Mouse (Mus musculus): ENCODE measurements around the gene Ifnar2. TPM values are rescaled to one million over a fixed set of nuclear protein-coding genes. Genes with fewer than 3 reads are reported as not detected.

Ifnar2 gene
- total RNA-seq, 1 experiment, result 20.6 TPM

DNA sequence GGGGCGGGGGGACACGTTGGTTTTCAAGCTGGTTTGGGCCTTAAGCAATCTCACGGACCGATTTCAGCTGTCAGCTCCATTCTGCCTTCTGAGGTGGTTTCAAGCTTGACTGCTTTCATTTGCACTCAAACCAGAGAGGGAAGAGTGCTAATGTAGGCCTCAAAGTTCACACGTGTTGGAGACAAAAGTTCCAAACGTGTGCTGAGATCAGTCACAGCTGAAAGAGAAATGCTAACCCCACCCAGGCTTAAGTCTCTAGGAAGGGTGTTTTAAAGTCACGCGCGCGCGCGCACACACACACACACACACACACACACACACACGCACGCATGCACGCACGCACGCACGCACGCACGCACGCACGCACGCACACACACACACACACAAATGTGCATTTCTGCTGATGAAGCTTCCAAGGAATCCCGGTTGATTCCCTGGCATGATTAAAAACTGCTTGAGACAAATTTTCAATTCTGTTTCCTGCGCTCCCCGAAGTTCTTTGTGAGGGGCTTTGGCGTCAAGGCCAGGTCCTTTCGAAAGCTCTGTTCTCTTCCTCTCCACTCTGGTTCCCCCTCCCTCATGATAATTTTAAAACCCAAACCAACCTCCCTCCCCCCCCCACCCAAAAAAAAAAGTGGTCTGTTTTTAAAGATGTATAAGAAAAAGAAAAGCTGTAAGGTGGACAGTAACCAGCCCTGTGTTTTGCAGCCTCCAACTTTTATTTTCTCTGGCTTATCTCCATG is 23.8 kb upstream of the Ifnar2 start:
- H3K36me3 ChIP-seq (ENCODE audit: control insufficient read depth, insufficient read depth, low read length, poor library complexity, severe bottlenecking), result no peaks in the 10 kb centered on the region
- H3K4me3 ChIP-seq (ENCODE audit: insufficient read depth in 1 of 2, low read depth in 1 of 2, low read length in 2 of 2, poor library complexity in 1 of 2, severe bottlenecking in 1 of 2), result no peak overlapping the region
- TF ChIP-seq ZNF384 (IDR thresholded peaks at IDR 0.05; ENCODE audit: low read depth, low read length) (no peak), MAFK (IDR thresholded peaks at IDR 0.05; ENCODE audit: insufficient read depth, low read depth, low read length) (no peak), ZC3H11A (IDR thresholded peaks at IDR 0.05; ENCODE audit: borderline replicate concordance, low read depth, low read length) (no peak), HCFC1 (IDR thresholded peaks at IDR 0.05; ENCODE audit: borderline replicate concordance, insufficient read depth, low read length) (no peak), CHD2 (IDR thresholded peaks at IDR 0.05; ENCODE audit: low read depth, low read length) (no peak)
- no peaks in the 10 kb centered on the region for H3K9me3 ChIP-seq (ENCODE audit: control insufficient read depth, insufficient read depth, low read depth, low read length)
- no peak overlapping the region for H3K27ac ChIP-seq (ENCODE audit: insufficient read depth, low read depth, low read length, poor library complexity, severe bottlenecking)
- in situ Hi-C loops (cut with MboI; ENCODE audit: low sequenced_read_pairs in 2 of 2, unreplicated experiment in 2 of 2), result no loop called here
- H3K9ac ChIP-seq (ENCODE audit: insufficient read depth, low read depth, low read length, poor library complexity, severe bottlenecking), result no peak overlapping the region
- DNase-seq (ENCODE audit: low read depth, low spot score), result no peak
- H3K4me1 ChIP-seq (ENCODE audit: control insufficient read depth in 2 of 2, insufficient read depth in 2 of 2, low read length in 2 of 2, poor library complexity in 1 of 2), result no peaks in the 10 kb centered on the region

- peak; percentile 43 for DNase-seq (ENCODE audit: low read depth, low spot score)
- no peaks in the 10 kb centered on the region for H3K9me3 ChIP-seq (ENCODE audit: control insufficient read depth, insufficient read depth, low read depth, low read length)
- in situ Hi-C loops (cut with MboI; ENCODE audit: low sequenced_read_pairs in 2 of 2, unreplicated experiment in 2 of 2), result loop anchor here (5.0 to 25.0 kb wide), 3 partner anchors 130 to 270 kb away; partner anchors contain the start of gene 4932438H23Rik (in 1 of the 2)
- no peak for TF ChIP-seq ZNF384 (IDR thresholded peaks at IDR 0.05; ENCODE audit: low read depth, low read length)
- no peak for TF ChIP-seq MAFK (IDR thresholded peaks at IDR 0.05; ENCODE audit: insufficient read depth, low read depth, low read length)
- TF ChIP-seq ZC3H11A (IDR thresholded peaks at IDR 0.05; ENCODE audit: borderline replicate concordance, low read depth, low read length), result peak; percentile 69; the same call in 1 of the 2 replicates
- H3K4me3 ChIP-seq (ENCODE audit: insufficient read depth in 1 of 2, low read depth in 1 of 2, low read length in 2 of 2, poor library complexity in 1 of 2, severe bottlenecking in 1 of 2), result no peak overlapping the region
- no peaks in the 10 kb centered on the region for H3K4me1 ChIP-seq (ENCODE audit: control insufficient read depth in 2 of 2, insufficient read depth in 2 of 2, low read length in 2 of 2, poor library complexity in 1 of 2)
- no peak overlapping the region for H3K27ac ChIP-seq (ENCODE audit: insufficient read depth, low read depth, low read length, poor library complexity, severe bottlenecking)
- no peaks in the 10 kb centered on the region for H3K36me3 ChIP-seq (ENCODE audit: control insufficient read depth, insufficient read depth, low read length, poor library complexity, severe bottlenecking)
- no peak overlapping the region for H3K9ac ChIP-seq (ENCODE audit: insufficient read depth, low read depth, low read length, poor library complexity, severe bottlenecking)
These were observed 20.5 kb upstream of the Ifnar2 start for GRCm38 (mm10) chr16:91352084-91352562.

- Histone ChIP-seq H3K9ac (ENCODE audit: insufficient read depth, low read depth, low read length, poor library complexity, severe bottlenecking) (no peak overlapping the region), H3K9me3 (ENCODE audit: control insufficient read depth, insufficient read depth, low read depth, low read length) (no peaks in the 10 kb centered on the region), H3K36me3 (ENCODE audit: control insufficient read depth, insufficient read depth, low read length, poor library complexity, severe bottlenecking) (no peaks in the 10 kb centered on the region), H3K4me3 (ENCODE audit: insufficient read depth in 1 of 2, low read depth in 1 of 2, low read length in 2 of 2, poor library complexity in 1 of 2, severe bottlenecking in 1 of 2) (no peak overlapping the region), H3K27ac (ENCODE audit: insufficient read depth, low read depth, low read length, poor library complexity, severe bottlenecking) (no peak overlapping the region), H3K4me1 (ENCODE audit: control insufficient read depth in 2 of 2, insufficient read depth in 2 of 2, low read length in 2 of 2, poor library complexity in 1 of 2) (no peaks in the 10 kb centered on the region)
- no peak for DNase-seq (ENCODE audit: low read depth, low spot score)
- in situ Hi-C loops (cut with MboI; ENCODE audit: low sequenced_read_pairs in 2 of 2, unreplicated experiment in 2 of 2), result loop anchor here (5.0 to 25.0 kb wide), 3 partner anchors 130 to 270 kb away; partner anchors contain the start of gene 4932438H23Rik (in 1 of the 2)
- no peak for TF ChIP-seq CHD2 (IDR thresholded peaks at IDR 0.05; ENCODE audit: low read depth, low read length)
- no peak for TF ChIP-seq HCFC1 (IDR thresholded peaks at IDR 0.05; ENCODE audit: borderline replicate concordance, insufficient read depth, low read length)
- no peak for TF ChIP-seq ZC3H11A (IDR thresholded peaks at IDR 0.05; ENCODE audit: borderline replicate concordance, low read depth, low read length)
- TF ChIP-seq ZNF384 (IDR thresholded peaks at IDR 0.05; ENCODE audit: low read depth, low read length), result no peak
- no peak for TF ChIP-seq MAFK (IDR thresholded peaks at IDR 0.05; ENCODE audit: insufficient read depth, low read depth, low read length)
These were observed 19.8 kb upstream of the Ifnar2 start for GRCm38 (mm10) chr16:91352749-91353148.

DNA sequence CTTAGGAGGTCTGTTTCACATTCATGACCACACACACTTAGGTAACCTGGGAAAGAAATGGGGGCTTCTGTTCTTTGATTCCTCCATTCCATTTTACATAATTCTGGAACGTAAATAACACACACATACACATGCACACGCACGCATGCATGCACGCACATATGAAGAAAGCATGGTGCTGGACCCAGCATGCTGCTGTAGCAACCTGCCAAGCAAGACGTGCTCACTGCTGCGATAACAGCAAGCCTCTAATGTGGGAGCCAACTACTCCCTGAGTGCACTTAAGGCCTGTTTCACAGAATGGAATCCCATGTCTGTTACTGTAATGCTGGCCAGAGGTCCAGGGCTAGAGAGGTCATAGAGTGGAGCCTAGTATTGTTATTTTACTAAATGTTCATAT is 19.4 kb upstream of the Ifnar2 start:
- no peak for TF ChIP-seq CHD2 (IDR thresholded peaks at IDR 0.05; ENCODE audit: low read depth, low read length)
- TF ChIP-seq ZNF384 (IDR thresholded peaks at IDR 0.05; ENCODE audit: low read depth, low read length), result no peak
- no peak for TF ChIP-seq HCFC1 (IDR thresholded peaks at IDR 0.05; ENCODE audit: borderline replicate concordance, insufficient read depth, low read length)
- TF ChIP-seq ZC3H11A (IDR thresholded peaks at IDR 0.05; ENCODE audit: borderline replicate concordance, low read depth, low read length), result no peak
- no peak for TF ChIP-seq MAFK (IDR thresholded peaks at IDR 0.05; ENCODE audit: insufficient read depth, low read depth, low read length)
- Histone ChIP-seq H3K36me3 (ENCODE audit: control insufficient read depth, insufficient read depth, low read length, poor library complexity, severe bottlenecking) (no peaks in the 10 kb centered on the region), H3K4me3 (ENCODE audit: insufficient read depth in 1 of 2, low read depth in 1 of 2, low read length in 2 of 2, poor library complexity in 1 of 2, severe bottlenecking in 1 of 2) (no peak overlapping the region), H3K27ac (ENCODE audit: insufficient read depth, low read depth, low read length, poor library complexity, severe bottlenecking) (no peak overlapping the region), H3K4me1 (ENCODE audit: control insufficient read depth in 2 of 2, insufficient read depth in 2 of 2, low read length in 2 of 2, poor library complexity in 1 of 2) (no peaks in the 10 kb centered on the region), H3K9ac (ENCODE audit: insufficient read depth, low read depth, low read length, poor library complexity, severe bottlenecking) (no peak overlapping the region), H3K9me3 (ENCODE audit: control insufficient read depth, insufficient read depth, low read depth, low read length) (no peaks in the 10 kb centered on the region)
- in situ Hi-C loops (cut with MboI; ENCODE audit: low sequenced_read_pairs in 2 of 2, unreplicated experiment in 2 of 2), result loop anchor here (5.0 to 25.0 kb wide), 3 partner anchors 131 to 271 kb away; partner anchors contain the start of gene 4932438H23Rik (in 1 of the 2)
- DNase-seq (ENCODE audit: low read depth, low spot score), result no peak
